In genomic region chr15:10881726-10882125, GRCm38 (mm10) we compare ENCODE assay signal across 21 mouse cellular contexts.
DNase-seq lines count a peak whose midpoint lies in the region; ATAC-seq and TF ChIP-seq lines count a peak whose summit lies in the region.
"Had no signal": no experiment of that assay in that cellular context is flagged by ENCODE, and none has a peak within 500 bp of the region (broad histone marks: within the 10 kb centered on the region; RNA-seq: fewer than 3 reads in every experiment).

No protein-coding gene starts in this region.

- no peak for ATAC-seq in limb, embryonic 14.5 days (ENCODE audit: low FRiP score, low read depth)
- ATAC-seq in limb, embryonic 15.5 days (ENCODE audit: insufficient number of reproducible peaks, low FRiP score, low TSS enrichment, low read depth): no peak
- ATAC-seq: forebrain, embryonic 16.5 days; hindbrain, postnatal 0 days had no signal

- intact Hi-C loops in left cerebral cortex, postnatal 14 days (cut with DNase I): no loop called here

- WGBS in limb, embryonic 14.5 days: 60% methylated on average over 1 of the region's 1 CpGs
- 94% methylated on average over 1 of the region's 1 CpGs for WGBS in limb, embryonic 10.5 days
- 49% methylated on average over 1 of the region's 1 CpGs for WGBS in limb, embryonic 15.5 days

- H3K9me3 ChIP-seq in limb, embryonic 14.5 days (ENCODE audit: control insufficient read depth, low read length): peaks cover 5% of the 10 kb centered on the region; the same call in 1 of the 2 replicates
- no peaks in the 10 kb centered on the region; the same call in 1 of the 2 replicates for H3K9me3 ChIP-seq in limb, embryonic 10.5 days (replicated peaks)
- H3K9me3 ChIP-seq in limb, embryonic 15.5 days: peaks cover 5% of the 10 kb centered on the region; the same call in 1 of the 2 replicates

- no peak for TF ChIP-seq POLR2A in limb, embryonic 14.5 days (IDR thresholded peaks at IDR 0.05; ENCODE audit: borderline replicate concordance, extremely low read depth, insufficient read depth, insufficient read length)

- H3K36me3 ChIP-seq in limb, embryonic 14.5 days (ENCODE audit: control insufficient read depth, insufficient read depth, low read length): no peaks in the 10 kb centered on the region
- no peaks in the 10 kb centered on the region for H3K36me3 ChIP-seq in limb, embryonic 10.5 days
- no peaks in the 10 kb centered on the region for H3K36me3 ChIP-seq in limb, embryonic 15.5 days
- H3K36me3 ChIP-seq: embryonic facial prominence, embryonic 13.5 days; forebrain, embryonic 12.5 days; heart, embryonic 10.5 days; hindbrain, embryonic 13.5 days had no signal

- DNase-seq in limb, embryonic 14.5 days (ENCODE audit: low spot score): peak; percentile 69
- no peak for DNase-seq in limb, embryonic 10.5 days (ENCODE audit: low spot score)
- DNase-seq in Muller cell, postnatal 12 days (ENCODE audit: inconsistent ontology term): peak; percentile 77
- DNase-seq in brain, adult 2 months (ENCODE audit: low read depth, low spot score): peak; percentile 4
- DNase-seq in gastrocnemius, adult 18-20 months (ENCODE audit: low spot score): no peak
- DNase-seq in left cerebral cortex, postnatal 14 days (ENCODE audit: low spot score in 2 of 2): no peak
- DNase-seq: adrenal gland, postnatal 10 days; cerebellum, adult 11-12 months; cerebellum, adult 9-10 months; cerebellum, postnatal 25 days; gastrocnemius, postnatal 25 days; heart, adult 18-20 months; heart, postnatal 10 days; kidney, adult 11 months had no signal

- no peak overlapping the region for H3K27ac ChIP-seq in limb, embryonic 14.5 days (replicated peaks; ENCODE audit: low read depth, low read length)
- H3K27ac ChIP-seq in limb, embryonic 10.5 days: no peak overlapping the region
- peak overlapping the region; percentile 61; the same call in 1 of the 2 replicates for H3K27ac ChIP-seq in limb, embryonic 15.5 days
- H3K27ac ChIP-seq: embryonic facial prominence, embryonic 13.5 days; forebrain, embryonic 12.5 days; heart, embryonic 10.5 days; hindbrain, embryonic 13.5 days; hindbrain, postnatal 0 days had no signal

- H3K9ac ChIP-seq in limb, embryonic 14.5 days (ENCODE audit: low read depth, low read length, severe bottlenecking): no peak overlapping the region
- H3K9ac ChIP-seq in limb, embryonic 15.5 days: no peak overlapping the region
- H3K9ac ChIP-seq: embryonic facial prominence, embryonic 13.5 days; forebrain, embryonic 12.5 days; hindbrain, embryonic 13.5 days had no signal

- H3K4me1 ChIP-seq in limb, embryonic 14.5 days (ENCODE audit: control insufficient read depth, insufficient read depth, low read length): no peaks in the 10 kb centered on the region
- no peaks in the 10 kb centered on the region for H3K4me1 ChIP-seq in limb, embryonic 10.5 days
- H3K4me1 ChIP-seq in limb, embryonic 15.5 days: no peaks in the 10 kb centered on the region
- H3K4me1 ChIP-seq: embryonic facial prominence, embryonic 13.5 days; forebrain, embryonic 12.5 days; heart, embryonic 10.5 days; hindbrain, embryonic 13.5 days had no signal

- no peaks in the 10 kb centered on the region for H3K27me3 ChIP-seq in limb, embryonic 14.5 days (ENCODE audit: control insufficient read depth, insufficient read depth, low read length)
- H3K27me3 ChIP-seq in limb, embryonic 10.5 days (ENCODE audit: low read depth, poor library complexity, severe bottlenecking): no peaks in the 10 kb centered on the region
- no peaks in the 10 kb centered on the region for H3K27me3 ChIP-seq in limb, embryonic 15.5 days
- H3K27me3 ChIP-seq: embryonic facial prominence, embryonic 13.5 days; forebrain, embryonic 12.5 days; hindbrain, embryonic 13.5 days had no signal

- H3K4me3 ChIP-seq in limb, embryonic 14.5 days (replicated peaks; ENCODE audit: low read length): no peak overlapping the region
- H3K4me3 ChIP-seq in limb, embryonic 10.5 days: no peak overlapping the region
- no peak overlapping the region for H3K4me3 ChIP-seq in limb, embryonic 15.5 days
- H3K4me3 ChIP-seq: embryonic facial prominence, embryonic 13.5 days; forebrain, embryonic 12.5 days; heart, embryonic 10.5 days; hindbrain, embryonic 13.5 days had no signal

- H3K4me2 ChIP-seq in limb, embryonic 14.5 days (replicated peaks; ENCODE audit: low read depth, low read length, severe bottlenecking): no peak overlapping the region
- H3K4me2 ChIP-seq in limb, embryonic 15.5 days: no peak overlapping the region
- H3K4me2 ChIP-seq: embryonic facial prominence, embryonic 13.5 days; forebrain, embryonic 12.5 days; hindbrain, embryonic 13.5 days had no signal

Comparison
In these comparisons a context has a peak if more than half of its experiments do, and no peak if none do; other contexts are left out.
1. DNase-seq: peak in limb, embryonic 14.5 days (single experiment), Muller cell, postnatal 12 days (single experiment) and brain, adult 2 months (single experiment); none in limb, embryonic 10.5 days (single experiment), gastrocnemius, adult 18-20 months (single experiment) and left cerebral cortex, postnatal 14 days (0 of 2).